Mouse (Mus musculus) kidney, adult 2 months (tissue): ENCODE data around the gene Scp2.

Source experiments
- CTCF ChIP-seq: fragments of 200-500 bp; conservative IDR thresholded peaks from 2 replicates; pipeline ENCODE4 v1.5.1; 2011; ENCODE audit warnings: low read depth, mild to moderate bottlenecking, control low read depth, low read length, moderate library complexity, mixed read lengths; ENCODE audit not compliant: insufficient read depth, insufficient read length
- POLR2A ChIP-seq: fragments of 200-500 bp; IDR thresholded peaks from one replicate; pipeline ENCODE4 v1.6.1; 2011; ENCODE audit warnings: low read depth, low read length, control low read depth

DNA sequence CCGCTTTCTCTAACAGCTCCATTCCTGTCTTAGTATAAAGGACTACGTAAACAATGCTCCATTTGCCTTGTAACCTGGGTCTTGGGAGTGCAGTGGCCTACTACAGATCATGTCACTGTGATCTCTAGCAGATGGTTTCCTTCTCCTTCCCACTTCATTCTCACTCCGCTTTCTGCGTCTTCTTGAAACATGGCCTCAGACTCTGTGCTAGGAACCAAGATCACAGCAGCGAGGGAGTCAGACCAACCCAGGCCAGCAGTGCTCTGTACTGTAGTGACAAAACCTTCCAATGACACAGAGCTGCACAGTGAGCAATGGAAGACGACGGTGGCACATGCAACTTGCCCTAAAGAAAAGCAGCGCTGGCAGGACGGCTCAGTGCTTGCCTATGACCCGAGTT, 88.9 kb downstream of the Scp2 start:
- no peak for TF ChIP-seq CTCF
- no peak for TF ChIP-seq POLR2A
